Mouse (Mus musculus): ENCODE results near the gene Fbxw7.

- TF ChIP-seq POLR2A (IDR thresholded peaks at IDR 0.05; ENCODE audit: low read depth, low read length) (no peak), CTCF (conservative IDR thresholded peaks at IDR 0.05; ENCODE audit: insufficient read depth, insufficient read length, low read depth, low read length) (no peak)
Observed at GRCm38 (mm10) chr3:84926140-84926539, 111.1 kb downstream of the Fbxw7 start.

Data from kidney, adult 2 months (tissue).